Mouse (Mus musculus): Measurements from ENCODE around the gene Ndufs6.

Ndufs6 gene

GRCm38 (mm10) chr13:73327827-73328698 is at the start of gene Ndufs6, which contains the start of gene Mrpl36:
Gene Ndufs6, minus strand, starts transcription at chr13:73328542.
Gene Mrpl36, plus strand, starts transcription at chr13:73328513.
- peak; percentile 93 for DNase-seq (ENCODE audit: low spot score)

- no peak for DNase-seq (ENCODE audit: low spot score)
Observed at GRCm38 (mm10) chr13:73377637-73378036, 49.3 kb upstream of the Ndufs6 start.

GRCm38 (mm10) chr13:73374612-73375011 is 46.3 kb upstream of the Ndufs6 start:
- DNase-seq (ENCODE audit: low spot score), result no peak

GRCm38 (mm10) chr13:73373367-73373766 is 45.0 kb upstream of the Ndufs6 start:
- no peak for DNase-seq (ENCODE audit: low spot score)

- DNase-seq (ENCODE audit: low spot score), result no peak
Observed at GRCm38 (mm10) chr13:73357106-73357505, 28.8 kb upstream of the Ndufs6 start.

GRCm38 (mm10) chr13:73352491-73352890 is 24.1 kb upstream of the Ndufs6 start:
- no peak for DNase-seq (ENCODE audit: low spot score)

- no peak for DNase-seq (ENCODE audit: low spot score)
Observed at GRCm38 (mm10) chr13:73351910-73352309, 23.6 kb upstream of the Ndufs6 start.

- DNase-seq (ENCODE audit: low spot score), result no peak
Observed at GRCm38 (mm10) chr13:73350741-73351140, 22.4 kb upstream of the Ndufs6 start.

- no peak for DNase-seq (ENCODE audit: low spot score)
Observed at GRCm38 (mm10) chr13:73347922-73348650, 19.7 kb upstream of the Ndufs6 start.

GRCm38 (mm10) chr13:73347171-73347570 is 18.8 kb upstream of the Ndufs6 start:
- DNase-seq (ENCODE audit: low spot score), result no peak

GRCm38 (mm10) chr13:73346743-73347142 is 18.4 kb upstream of the Ndufs6 start:
- DNase-seq (ENCODE audit: low spot score), result no peak

- DNase-seq (ENCODE audit: low spot score), result no peak
Observed at GRCm38 (mm10) chr13:73346131-73346530, 17.8 kb upstream of the Ndufs6 start.

GRCm38 (mm10) chr13:73345102-73345890 is 17.0 kb upstream of the Ndufs6 start:
- DNase-seq (ENCODE audit: low spot score), result no peak

- no peak for DNase-seq (ENCODE audit: low spot score)
Observed at GRCm38 (mm10) chr13:73336753-73337152, 8.4 kb upstream of the Ndufs6 start.

- peak; percentile 55 for DNase-seq (ENCODE audit: low spot score)
Observed at GRCm38 (mm10) chr13:73331736-73332135, 3.4 kb upstream of the Ndufs6 start.

- DNase-seq (ENCODE audit: low spot score), result peak; percentile 84
Observed at GRCm38 (mm10) chr13:73330844-73331501, 2.6 kb upstream of the Ndufs6 start.

GRCm38 (mm10) chr13:73323406-73323805 is 4.9 kb downstream of the Ndufs6 start:
- no peak for DNase-seq (ENCODE audit: low spot score)

GRCm38 (mm10) chr13:73322626-73323025 is 5.7 kb downstream of the Ndufs6 start:
- DNase-seq (ENCODE audit: low spot score), result no peak

- no peak for DNase-seq (ENCODE audit: low spot score)
Observed at GRCm38 (mm10) chr13:73320048-73320447, 8.3 kb downstream of the Ndufs6 start.

- DNase-seq (ENCODE audit: low spot score), result no peak
Observed at GRCm38 (mm10) chr13:73310183-73310929, 18.0 kb downstream of the Ndufs6 start.

- DNase-seq (ENCODE audit: low spot score), result no peak
Observed at GRCm38 (mm10) chr13:73306430-73306829, 21.9 kb downstream of the Ndufs6 start.
